Comparison of ENCODE assay signal across 28 mouse cellular contexts in the genomic region with DNA sequence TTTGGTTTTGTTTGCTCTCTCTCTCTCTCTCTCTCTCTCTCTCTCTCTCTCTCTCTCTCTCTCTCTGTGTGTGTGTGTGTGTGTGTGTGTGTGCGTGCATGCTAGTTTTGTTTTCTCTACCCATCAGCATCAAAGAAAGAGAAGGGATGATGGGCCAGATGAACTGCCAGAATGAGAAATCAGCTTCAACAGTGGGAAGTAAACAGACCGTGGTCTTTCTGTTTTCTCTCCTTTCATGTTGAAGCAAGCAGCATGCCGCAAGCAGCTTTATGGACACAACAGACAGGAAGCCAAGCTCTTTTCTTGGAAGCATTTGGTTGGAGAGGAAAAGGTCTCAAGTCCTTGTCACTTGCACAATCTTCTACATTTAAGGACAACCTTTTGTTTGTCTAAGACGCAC. TPM values are rescaled to one million over a fixed set of nuclear protein-coding genes. Genes with fewer than 3 reads are reported as not detected.
DNase-seq lines count a peak whose midpoint lies in the region; ATAC-seq and TF ChIP-seq lines count a peak whose summit lies in the region.
"Had no signal": no experiment of that assay in that cellular context is flagged by ENCODE, and none has a peak within 500 bp of the region (broad histone marks: within the 10 kb centered on the region; RNA-seq: fewer than 3 reads in every experiment).

No protein-coding gene starts in this region.

- peak; percentile 61 for ATAC-seq in forebrain, postnatal 0 days
- ATAC-seq in forebrain, embryonic 14.5 days = no peak
- no peak for ATAC-seq in kidney, postnatal 0 days (replicated peaks; ENCODE audit: low FRiP score, low read depth)
- ATAC-seq in lung, postnatal 0 days = peak; percentile 37; the same call in 1 of the 2 replicates
- ATAC-seq: activated CD4-positive, CD25-positive, alpha-beta regulatory T cell, adult 4 months; forebrain, embryonic 16.5 days had no signal

- H3K9me3 ChIP-seq in forebrain, postnatal 0 days (ENCODE audit: low read length) = no peaks in the 10 kb centered on the region
- H3K9me3 ChIP-seq in forebrain, embryonic 14.5 days (replicated peaks; ENCODE audit: control insufficient read depth, low read length) = no peaks in the 10 kb centered on the region
- no peaks in the 10 kb centered on the region for H3K9me3 ChIP-seq in kidney, postnatal 0 days (replicated peaks; ENCODE audit: low read length)
- H3K9me3 ChIP-seq in lung, postnatal 0 days (ENCODE audit: low read length) = no peaks in the 10 kb centered on the region
- H3K9me3 ChIP-seq: embryonic facial prominence, embryonic 10.5 days; embryonic facial prominence, embryonic 13.5 days; forebrain, embryonic 12.5 days; heart, embryonic 12.5 days; heart, embryonic 15.5 days; hindbrain, embryonic 15.5 days had no signal

- H3K36me3 ChIP-seq in forebrain, postnatal 0 days (ENCODE audit: insufficient read depth) = no peaks in the 10 kb centered on the region
- no peaks in the 10 kb centered on the region for H3K36me3 ChIP-seq in forebrain, embryonic 14.5 days (ENCODE audit: control insufficient read depth, insufficient read depth, low read length)
- H3K36me3 ChIP-seq in kidney, postnatal 0 days (ENCODE audit: insufficient read depth, low read length) = no peaks in the 10 kb centered on the region
- H3K36me3 ChIP-seq in lung, postnatal 0 days (ENCODE audit: insufficient read depth, low read length) = no peaks in the 10 kb centered on the region
- H3K36me3 ChIP-seq: embryonic facial prominence, embryonic 10.5 days; embryonic facial prominence, embryonic 13.5 days; forebrain, embryonic 12.5 days; heart, embryonic 12.5 days; heart, embryonic 15.5 days; hindbrain, embryonic 15.5 days had no signal

- no peak overlapping the region for H3K27ac ChIP-seq in forebrain, postnatal 0 days (ENCODE audit: low read depth, low read length)
- H3K27ac ChIP-seq in forebrain, embryonic 14.5 days (ENCODE audit: low read depth, low read length) = no peak overlapping the region
- H3K27ac ChIP-seq in kidney, postnatal 0 days = no peak overlapping the region
- no peak overlapping the region for H3K27ac ChIP-seq in lung, postnatal 0 days (ENCODE audit: low read length)
- H3K27ac ChIP-seq: embryonic facial prominence, embryonic 10.5 days; embryonic facial prominence, embryonic 13.5 days; forebrain, embryonic 12.5 days; gastrocnemius, adult 2 months; heart, embryonic 15.5 days; hindbrain, embryonic 15.5 days had no signal

- DNase-seq in forebrain, postnatal 0 days = peak; percentile 33
- no peak for DNase-seq in forebrain, embryonic 14.5 days (ENCODE audit: low spot score)
- peak; percentile 43 for DNase-seq in kidney, postnatal 0 days (ENCODE audit: low spot score)
- no peak for DNase-seq in kidney, adult 9 months
- peak; percentile 42 for DNase-seq in lung, postnatal 0 days (ENCODE audit: low spot score)
- DNase-seq in lung, adult 18-20 months = no peak
- peak; percentile 24 for DNase-seq in yolk sac, embryonic 10.5 days (ENCODE audit: low spot score)
- DNase-seq: adrenal gland, adult 8-10 months; adrenal gland, postnatal 25 days; cerebellum, adult 11-12 months; cerebellum, adult 8-10 months; cerebellum, postnatal 10 days; cerebellum, postnatal 36 days; embryo, embryonic 11 days; gastrocnemius, adult 2 months; gastrocnemius, postnatal 14 days; heart, adult 18-20 months; heart, postnatal 10 days; heart, postnatal 4 days had no signal

- no peak overlapping the region for H3K9ac ChIP-seq in forebrain, postnatal 0 days
- no peak overlapping the region for H3K9ac ChIP-seq in forebrain, embryonic 14.5 days (ENCODE audit: low read length)
- H3K9ac ChIP-seq in kidney, postnatal 0 days (ENCODE audit: low read depth, low read length) = no peak overlapping the region
- no peak overlapping the region for H3K9ac ChIP-seq in lung, postnatal 0 days (replicated peaks; ENCODE audit: low read depth)
- H3K9ac ChIP-seq: embryonic facial prominence, embryonic 13.5 days; forebrain, embryonic 12.5 days; heart, embryonic 12.5 days; heart, embryonic 15.5 days; hindbrain, embryonic 15.5 days had no signal

- H3K4me1 ChIP-seq in forebrain, postnatal 0 days (ENCODE audit: insufficient read depth) = no peaks in the 10 kb centered on the region
- H3K4me1 ChIP-seq in forebrain, embryonic 14.5 days (ENCODE audit: control insufficient read depth, insufficient read depth, low read length) = no peaks in the 10 kb centered on the region
- H3K4me1 ChIP-seq in kidney, postnatal 0 days (replicated peaks; ENCODE audit: insufficient read depth, low read length) = no peaks in the 10 kb centered on the region
- no peaks in the 10 kb centered on the region for H3K4me1 ChIP-seq in lung, postnatal 0 days (ENCODE audit: insufficient read depth, low read depth, low read length)
- H3K4me1 ChIP-seq: embryonic facial prominence, embryonic 13.5 days; forebrain, embryonic 12.5 days; heart, embryonic 12.5 days; heart, embryonic 15.5 days; hindbrain, embryonic 15.5 days had no signal

- TF ChIP-seq CTCF in forebrain, postnatal 0 days (IDR thresholded peaks at IDR 0.05; ENCODE audit: low read depth) = no peak
- TF ChIP-seq CTCF in kidney, postnatal 0 days (IDR thresholded peaks at IDR 0.05; ENCODE audit: low read depth) = no peak
- TF ChIP-seq CTCF in lung, postnatal 0 days (IDR thresholded peaks at IDR 0.05) = no peak

- 28% methylated on average over 4 of the region's 4 CpGs for WGBS in forebrain, postnatal 0 days
- WGBS in forebrain, embryonic 14.5 days = 58% methylated on average over 4 of the region's 4 CpGs
- WGBS in kidney, postnatal 0 days = 37% methylated on average over 4 of the region's 4 CpGs
- 15% methylated on average over 3 of the region's 4 CpGs for WGBS in lung, postnatal 0 days

- no peak for TF ChIP-seq EP300 in lung, postnatal 0 days (IDR thresholded peaks at IDR 0.05)

- H3K4me3 ChIP-seq in forebrain, postnatal 0 days (ENCODE audit: low read depth, low read length) = no peak overlapping the region
- H3K4me3 ChIP-seq in forebrain, embryonic 14.5 days (ENCODE audit: low read depth, low read length) = no peak overlapping the region
- H3K4me3 ChIP-seq in kidney, postnatal 0 days (replicated peaks; ENCODE audit: low read depth, low read length) = no peak overlapping the region
- no peak overlapping the region for H3K4me3 ChIP-seq in lung, postnatal 0 days (ENCODE audit: low read depth, low read length)
- H3K4me3 ChIP-seq: embryonic facial prominence, embryonic 10.5 days; embryonic facial prominence, embryonic 13.5 days; erythroblast, embryonic 14.5 days; forebrain, embryonic 12.5 days; gastrocnemius, adult 2 months; heart, embryonic 12.5 days; heart, embryonic 15.5 days; hindbrain, embryonic 15.5 days had no signal

- H3K27me3 ChIP-seq in forebrain, postnatal 0 days (ENCODE audit: insufficient read depth, low read length) = no peaks in the 10 kb centered on the region
- no peaks in the 10 kb centered on the region for H3K27me3 ChIP-seq in forebrain, embryonic 14.5 days (replicated peaks; ENCODE audit: control insufficient read depth, insufficient read depth, low read length)
- H3K27me3 ChIP-seq in kidney, postnatal 0 days (ENCODE audit: insufficient read depth, low read length) = no peaks in the 10 kb centered on the region
- H3K27me3 ChIP-seq in lung, postnatal 0 days (replicated peaks; ENCODE audit: insufficient read depth, low read length) = no peaks in the 10 kb centered on the region
- H3K27me3 ChIP-seq: embryonic facial prominence, embryonic 13.5 days; forebrain, embryonic 12.5 days; heart, embryonic 12.5 days; heart, embryonic 15.5 days; hindbrain, embryonic 15.5 days had no signal

- H3K4me2 ChIP-seq in forebrain, postnatal 0 days (ENCODE audit: low read depth) = no peak overlapping the region
- no peak overlapping the region for H3K4me2 ChIP-seq in forebrain, embryonic 14.5 days (ENCODE audit: low read length)
- H3K4me2 ChIP-seq in kidney, postnatal 0 days (ENCODE audit: low read length) = no peak overlapping the region
- no peak overlapping the region for H3K4me2 ChIP-seq in lung, postnatal 0 days (replicated peaks; ENCODE audit: low read depth, low read length)
- H3K4me2 ChIP-seq: embryonic facial prominence, embryonic 13.5 days; forebrain, embryonic 12.5 days; heart, embryonic 12.5 days; heart, embryonic 15.5 days; hindbrain, embryonic 15.5 days had no signal

RNA-seq across cellular contexts. Expression of a gene that starts 21.2 kb away (rescaled TPM):
- total RNA-seq in forebrain, postnatal 0 days (2014; rRNA removed) = 81.8 and 86.6 TPM in 2 replicates
- polyA plus RNA-seq in forebrain, postnatal 0 days (2015; fragmentation: Nextera tagmentation; extraction: Ambion mirVana) = 38.2 and 38.9 TPM in 2 replicates
- 21.7 and 25.0 TPM in 2 replicates for polyA plus RNA-seq in forebrain, embryonic 14.5 days (2014; fragmentation: Nextera tagmentation; extraction: Ambion mirVana)
- 10.0 and 12.1 TPM in 2 replicates for polyA plus RNA-seq in kidney, postnatal 0 days (2015; fragmentation: Nextera tagmentation; extraction: Ambion mirVana)
- 7.3 and 7.8 TPM in 2 replicates for polyA plus RNA-seq in lung, postnatal 0 days (2015; fragmentation: Nextera tagmentation; extraction: Ambion mirVana)
- polyA plus RNA-seq: activated CD4-positive, CD25-positive, alpha-beta regulatory T cell, adult 4 months; erythroblast, embryonic 14.5 days had no signal

RNA-seq across cellular contexts. Expression of a gene that starts 23.5 kb away (rescaled TPM):
- 94.8 and 116 TPM in 2 replicates for total RNA-seq in forebrain, postnatal 0 days (2014; rRNA removed)
- 24.4 and 41.2 TPM in 2 replicates for polyA plus RNA-seq in forebrain, postnatal 0 days (2015; fragmentation: Nextera tagmentation; extraction: Ambion mirVana)
- 29.8 and 34.6 TPM in 2 replicates for polyA plus RNA-seq in forebrain, embryonic 14.5 days (2014; fragmentation: Nextera tagmentation; extraction: Ambion mirVana)
- 20.1 and 24.5 TPM in 2 replicates for polyA plus RNA-seq in kidney, postnatal 0 days (2015; fragmentation: Nextera tagmentation; extraction: Ambion mirVana)
- polyA plus RNA-seq in lung, postnatal 0 days (2015; fragmentation: Nextera tagmentation; extraction: Ambion mirVana) = 12.7 and 17.3 TPM in 2 replicates

Comparison
In these comparisons a context has a peak if more than half of its experiments do, and no peak if none do; other contexts are left out.
1. ATAC-seq: peak in forebrain, postnatal 0 days (single experiment) and lung, postnatal 0 days (single experiment); none in forebrain, embryonic 14.5 days (single experiment) and kidney, postnatal 0 days (single experiment).
2. DNase-seq: peak in forebrain, postnatal 0 days (single experiment), kidney, postnatal 0 days (single experiment), lung, postnatal 0 days (single experiment) and yolk sac, embryonic 10.5 days (single experiment); none in forebrain, embryonic 14.5 days (single experiment), kidney, adult 9 months (single experiment) and lung, adult 18-20 months (0 of 2).